Mouse (Mus musculus) right cerebral cortex, postnatal 4 days (tissue): Measurements from ENCODE around the gene Orc5.
"Not testable (repeated sequence)": the region's sequence is repeated elsewhere in the genome, so short reads cannot be mapped to it uniquely, and the experiment has no call there.

Experiments used
- DNase-seq: peaks from one replicate; pipeline ENCODE4 v3.0.0-alpha.2; 2022

Orc5 gene

GRCm38 (mm10) chr5:22532571-22532970, 17.7 kb downstream of the Orc5 start:
- DNase-seq = no peak

GRCm38 (mm10) chr5:22522612-22523011, 27.6 kb downstream of the Orc5 start:
- DNase-seq = no peak

DNA sequence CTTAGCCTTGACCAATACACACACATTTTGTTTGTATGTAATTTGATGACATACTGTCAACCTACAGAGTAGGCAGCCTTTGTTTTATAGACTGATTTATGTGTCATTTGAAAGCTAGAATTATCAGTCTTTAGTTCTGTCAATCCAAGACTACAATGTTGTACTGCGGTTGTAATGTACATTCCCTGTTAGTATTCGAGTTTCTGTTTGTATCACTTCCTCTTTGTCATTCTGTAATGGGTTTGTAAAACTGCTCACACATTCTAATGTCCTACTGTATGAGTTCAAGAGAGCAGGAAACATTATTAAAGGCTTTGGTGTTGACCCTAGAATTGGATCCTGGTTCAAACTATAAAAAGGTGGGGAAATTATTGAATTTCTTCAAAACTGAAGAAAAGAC, 30.5 kb downstream of the Orc5 start:
- DNase-seq = no peak

GRCm38 (mm10) chr5:22515745-22516144, 34.5 kb downstream of the Orc5 start:
- DNase-seq = not testable (repeated sequence)

DNA sequence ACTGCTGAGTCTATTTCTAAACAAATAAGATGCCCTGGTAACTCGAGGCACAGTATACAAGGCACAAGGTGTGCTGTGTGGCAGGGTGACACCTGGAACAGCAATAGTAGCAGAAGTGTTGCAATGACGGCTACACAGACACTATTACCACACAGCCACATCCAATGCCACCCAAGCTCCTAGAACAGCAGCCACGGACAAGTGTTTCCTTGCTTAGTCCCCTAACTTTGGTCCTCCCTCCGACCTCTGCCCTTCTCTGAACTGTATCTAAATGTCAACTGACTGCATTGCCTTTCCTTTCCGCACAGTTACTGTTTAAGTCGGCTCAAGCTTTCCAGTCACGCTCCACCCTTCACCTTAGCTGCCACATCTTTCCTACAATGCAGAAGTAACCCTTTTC, 36.0 kb downstream of the Orc5 start:
- DNase-seq = not testable (repeated sequence)

DNA sequence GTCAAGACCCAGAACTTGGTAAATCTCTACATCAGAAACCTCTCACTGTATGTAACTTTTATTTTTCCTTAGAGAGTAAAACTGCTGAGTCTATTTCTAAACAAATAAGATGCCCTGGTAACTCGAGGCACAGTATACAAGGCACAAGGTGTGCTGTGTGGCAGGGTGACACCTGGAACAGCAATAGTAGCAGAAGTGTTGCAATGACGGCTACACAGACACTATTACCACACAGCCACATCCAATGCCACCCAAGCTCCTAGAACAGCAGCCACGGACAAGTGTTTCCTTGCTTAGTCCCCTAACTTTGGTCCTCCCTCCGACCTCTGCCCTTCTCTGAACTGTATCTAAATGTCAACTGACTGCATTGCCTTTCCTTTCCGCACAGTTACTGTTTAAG, 37.6 kb downstream of the Orc5 start:
- DNase-seq = not testable (repeated sequence)

GRCm38 (mm10) chr5:22511824-22512223, 38.4 kb downstream of the Orc5 start:
- no peak for DNase-seq

- DNase-seq = no peak
These were observed 41.7 kb downstream of the Orc5 start for GRCm38 (mm10) chr5:22508560-22508959.

DNA sequence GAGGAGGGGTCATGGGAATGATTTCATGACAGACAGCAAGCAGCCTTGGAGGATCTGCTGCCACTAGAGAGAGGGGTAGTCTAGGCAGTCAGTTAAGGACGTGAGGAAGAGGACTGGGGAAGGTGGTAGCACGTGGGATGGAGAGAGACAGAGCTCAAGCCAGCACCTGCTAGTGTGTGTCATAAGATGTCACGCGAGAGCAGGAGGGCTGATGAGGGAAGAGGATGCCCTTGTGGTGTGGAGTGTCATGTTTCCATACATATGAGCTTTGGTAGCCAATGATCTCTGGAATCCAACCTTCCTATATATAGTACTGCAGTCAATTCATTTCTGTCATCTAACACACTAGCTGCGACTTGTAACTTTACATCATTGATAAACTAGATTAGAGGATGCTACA, 50.8 kb downstream of the Orc5 start:
- DNase-seq = no peak

DNA sequence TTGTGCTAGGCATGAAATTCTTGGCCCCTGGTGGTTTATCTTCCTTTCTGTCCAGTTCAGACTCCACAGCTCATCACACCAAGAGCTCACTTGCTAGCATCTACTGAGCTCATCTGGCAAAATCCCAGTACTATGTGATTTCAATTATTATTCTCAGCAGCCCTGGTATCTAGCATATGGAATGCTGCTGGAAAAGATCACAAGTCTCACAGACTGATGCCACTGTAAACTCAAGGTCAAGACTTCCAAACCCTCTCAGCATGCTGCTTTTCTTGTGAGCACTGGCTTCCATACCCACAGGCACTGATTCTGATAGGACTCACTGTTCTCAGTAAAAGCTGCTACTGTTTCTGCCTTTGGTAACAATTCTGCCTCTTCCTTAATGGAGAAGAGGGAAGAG, 59.1 kb downstream of the Orc5 start:
- DNase-seq = no peak

DNA sequence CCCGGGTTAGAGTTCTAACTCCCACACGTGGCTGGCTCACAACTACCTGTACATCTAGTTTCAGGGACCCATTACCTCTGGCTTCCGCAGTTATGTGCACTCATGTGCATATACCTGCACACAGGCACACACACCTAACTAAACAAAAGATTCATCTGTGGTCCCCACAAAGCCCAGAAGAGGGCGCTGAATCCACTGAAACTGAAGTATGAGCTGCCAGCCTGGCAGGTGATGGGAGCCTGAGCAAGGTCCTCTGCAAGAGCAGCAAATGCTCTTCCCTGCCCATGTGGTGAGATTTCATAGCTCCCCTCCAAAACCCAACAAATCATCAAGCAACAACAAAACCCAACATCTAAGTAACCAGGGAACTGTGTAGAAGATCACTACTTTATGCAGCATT, 61.1 kb downstream of the Orc5 start:
- DNase-seq = no peak

GRCm38 (mm10) chr5:22486601-22487206, 63.5 kb downstream of the Orc5 start:
- no peak for DNase-seq

- DNase-seq = no peak
These were observed 64.5 kb downstream of the Orc5 start for GRCm38 (mm10) chr5:22485764-22486163.

DNA sequence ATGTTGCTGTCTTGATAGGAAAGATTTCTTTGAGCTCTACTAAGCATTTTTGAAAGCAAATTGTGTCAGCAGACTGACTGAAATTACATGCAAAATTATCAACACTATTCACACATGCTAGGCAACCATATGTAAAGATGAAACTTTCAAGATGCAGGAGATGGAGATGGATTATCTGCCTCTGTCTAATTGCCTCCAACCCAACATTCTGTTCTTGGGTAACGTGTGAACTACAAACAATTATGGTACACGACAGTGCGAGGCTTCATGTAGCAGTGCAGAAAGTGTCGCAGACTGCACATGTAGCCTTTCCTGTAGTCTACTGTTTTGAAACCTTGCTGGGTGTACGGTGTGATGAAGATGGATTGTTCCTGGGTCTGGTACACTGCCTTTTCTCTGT, 67.7 kb downstream of the Orc5 start:
- DNase-seq = no peak

GRCm38 (mm10) chr5:22472445-22472844, 77.8 kb downstream of the Orc5 start:
- DNase-seq = not testable (repeated sequence)

- DNase-seq = no peak
These were observed 79.0 kb downstream of the Orc5 start for GRCm38 (mm10) chr5:22471243-22471642.

GRCm38 (mm10) chr5:22452871-22453661, 97.2 kb downstream of the Orc5 start:
- DNase-seq = no peak

GRCm38 (mm10) chr5:22452452-22452851, 97.8 kb downstream of the Orc5 start:
- DNase-seq = no peak

DNA sequence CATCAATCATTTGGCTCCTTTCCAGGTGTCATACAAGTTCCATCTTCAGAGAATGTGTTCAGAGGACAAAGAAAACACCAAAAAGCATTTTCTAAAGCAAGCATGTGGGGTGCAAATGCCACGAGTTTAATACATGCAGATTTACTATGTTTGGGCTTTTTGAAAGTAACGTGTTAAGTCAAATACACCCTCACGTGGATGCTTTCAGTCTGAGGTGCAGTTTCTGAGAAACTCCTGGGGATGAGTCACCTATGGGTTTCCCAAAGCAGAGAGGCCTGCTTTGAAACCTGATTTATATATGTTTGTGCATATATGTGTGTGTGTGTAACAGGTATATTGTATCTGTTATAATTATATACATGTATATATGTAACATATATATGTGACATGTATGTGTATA, 98.5 kb downstream of the Orc5 start:
- DNase-seq = no peak

DNA sequence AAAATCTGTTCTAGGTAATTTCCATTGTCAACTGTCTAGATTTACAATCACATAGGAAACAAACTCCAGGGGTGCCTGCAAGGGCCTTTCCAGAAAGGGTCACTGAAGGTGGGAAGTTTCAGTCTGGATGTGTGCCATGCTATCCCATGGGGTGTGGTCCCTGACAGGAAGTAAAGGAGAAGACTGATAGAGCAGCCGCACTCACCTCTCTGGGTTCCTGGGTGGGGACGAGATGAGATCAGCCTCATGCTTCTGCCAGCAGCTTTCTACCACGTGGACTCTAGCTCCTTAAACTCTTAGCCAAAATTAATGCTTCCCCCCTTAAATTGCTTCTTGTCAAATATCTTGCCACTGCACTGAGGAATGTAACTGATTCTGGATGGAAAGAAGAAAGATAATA, 100.7 kb downstream of the Orc5 start:
- no peak for DNase-seq
